Mouse (Mus musculus) kidney, postnatal 25 days (tissue): ENCODE data around the gene Stau1.
A peak's percentile ranks its signal among the peaks of the same experiment; 100 is the strongest.
"Not testable (repeated sequence)": the region's sequence is repeated elsewhere in the genome, so short reads cannot be mapped to it uniquely, and the experiment has no call there.

Experiments used
- DNase-seq, 2 experiments: peaks; one replicate each; pipeline ENCODE4 v3.0.0; 2021; ENCODE audit warnings: mixed read lengths in 2 of 2

Gene Stau1

GRCm38 (mm10) chr2:166995796-166996532 lies at the start of gene Stau1:
Stau1 (minus strand) TSS chr2:166996299.
- peak; percentile 97 to 99 for DNase-seq

DNA sequence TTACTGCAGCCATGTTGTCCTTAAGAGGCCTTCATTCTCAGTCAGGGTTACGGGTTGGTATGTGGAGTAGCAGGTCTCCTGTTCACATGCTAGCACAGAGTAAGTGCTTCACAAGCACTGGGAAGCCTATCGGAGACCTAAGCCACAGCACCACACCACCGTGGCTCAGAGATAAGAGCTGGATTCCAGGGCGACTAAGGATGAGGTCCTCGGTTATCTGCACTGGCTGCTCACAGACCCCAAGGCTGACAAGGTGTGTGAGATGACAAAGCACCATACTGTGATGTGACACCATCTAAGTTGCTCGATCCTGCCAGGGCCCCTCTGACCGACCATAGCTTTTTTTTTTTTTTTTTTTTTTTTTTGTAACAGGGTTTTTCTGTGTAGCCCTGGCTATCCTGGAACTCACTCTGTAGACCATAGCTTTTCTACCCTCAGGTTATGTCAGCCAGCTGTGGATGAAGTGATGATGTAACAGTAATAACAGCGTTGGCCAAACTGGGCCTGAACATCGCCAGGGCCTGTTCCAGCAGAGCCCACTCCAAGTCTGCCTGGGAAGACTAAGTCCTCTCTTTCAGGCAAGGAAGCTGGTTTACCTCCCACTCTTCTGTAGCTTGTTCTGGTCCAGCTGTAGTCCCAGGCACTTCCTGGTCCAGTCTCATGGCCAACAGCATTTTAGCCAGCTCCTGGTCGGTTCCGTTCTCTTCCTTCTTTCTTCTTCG lies 47.5 kb upstream of the Stau1 start:
- DNase-seq, result no peak

DNA sequence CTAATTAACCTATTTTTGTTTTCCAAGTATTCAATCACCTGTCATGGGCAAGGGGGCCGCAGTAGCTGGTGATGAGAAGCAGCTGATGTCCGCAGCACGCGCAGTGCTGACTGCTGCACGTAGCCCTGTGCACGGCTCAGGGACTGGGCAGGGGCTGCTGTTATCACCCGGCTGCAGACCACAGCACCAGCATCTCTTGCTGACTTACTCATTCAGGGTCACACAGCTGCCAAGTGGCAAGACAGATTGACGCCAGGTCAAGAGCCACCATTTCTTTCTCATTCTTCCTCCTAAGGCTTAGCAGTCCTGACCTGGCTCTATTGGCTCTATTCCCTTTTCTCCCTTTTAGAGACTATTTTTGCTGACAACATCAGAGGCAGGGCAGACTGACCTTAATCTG lies 43.3 kb upstream of the Stau1 start:
- DNase-seq, result no peak

DNA sequence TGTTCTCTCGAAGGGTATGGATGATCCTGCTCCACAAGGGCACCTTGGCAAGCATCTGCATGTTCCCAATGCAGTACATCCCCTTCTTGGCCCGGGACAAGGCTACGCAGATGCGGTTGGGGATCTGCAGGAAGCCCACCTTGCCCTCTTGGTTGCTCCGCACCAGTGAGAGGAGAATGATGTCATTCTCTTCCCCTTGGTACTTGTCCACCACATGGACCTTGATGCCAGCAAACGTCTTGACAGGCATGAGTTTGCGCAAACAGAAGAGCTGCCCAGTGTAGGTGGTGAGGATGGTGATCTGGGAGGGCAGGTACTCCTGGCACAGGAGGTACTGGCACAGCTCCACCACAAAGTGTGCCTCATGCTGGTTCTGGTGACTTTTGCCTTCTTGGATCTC lies 42.6 kb upstream of the Stau1 start:
- no peak for DNase-seq

- DNase-seq, result no peak
Measured at GRCm38 (mm10) chr2:167038297-167038696, 42.2 kb upstream of the Stau1 start.

DNA sequence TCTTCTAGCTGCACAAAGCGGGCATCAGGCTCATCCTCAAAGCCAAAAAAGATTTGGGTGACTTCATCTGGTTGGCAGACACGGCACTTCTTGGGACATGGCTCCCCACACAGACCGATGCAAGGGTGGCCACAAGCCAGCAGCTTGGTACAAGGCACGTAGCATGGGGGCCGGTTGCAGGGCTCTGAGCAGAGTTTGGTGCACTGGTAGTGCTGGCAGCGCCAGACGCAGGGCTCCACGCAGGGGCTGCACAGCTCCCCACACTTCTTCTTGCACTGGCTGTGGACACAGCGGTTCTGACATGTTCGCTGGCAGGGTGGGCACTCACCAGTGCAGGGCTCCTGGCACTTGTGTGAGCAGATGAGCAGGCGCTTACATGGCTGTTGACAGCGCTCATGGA lies 41.6 kb upstream of the Stau1 start:
- no peak for DNase-seq

GRCm38 (mm10) chr2:167030507-167030906 lies 34.4 kb upstream of the Stau1 start:
- no peak for DNase-seq

GRCm38 (mm10) chr2:167028553-167028952 lies 32.5 kb upstream of the Stau1 start:
- no peak for DNase-seq

DNA sequence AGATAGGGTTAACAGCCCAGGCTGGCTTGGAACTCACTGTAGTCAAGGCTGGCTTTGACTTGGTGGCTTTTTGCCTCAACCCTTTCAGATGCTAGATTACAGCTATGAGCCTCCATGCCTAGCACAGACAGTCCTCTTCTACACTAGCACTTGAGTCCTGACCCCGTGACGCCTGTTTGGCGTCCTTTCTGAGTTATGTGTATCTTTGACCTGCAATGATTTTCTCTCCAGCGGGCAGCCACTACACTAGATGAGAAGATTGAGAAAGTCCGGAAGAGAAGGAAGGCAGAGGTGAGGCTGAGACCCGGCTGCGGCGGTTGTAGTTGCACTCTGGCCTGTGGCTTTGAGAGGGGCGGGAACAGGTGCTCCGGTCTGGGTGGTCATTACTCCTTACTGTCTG lies 23.3 kb upstream of the Stau1 start:
- DNase-seq, result no peak

DNA sequence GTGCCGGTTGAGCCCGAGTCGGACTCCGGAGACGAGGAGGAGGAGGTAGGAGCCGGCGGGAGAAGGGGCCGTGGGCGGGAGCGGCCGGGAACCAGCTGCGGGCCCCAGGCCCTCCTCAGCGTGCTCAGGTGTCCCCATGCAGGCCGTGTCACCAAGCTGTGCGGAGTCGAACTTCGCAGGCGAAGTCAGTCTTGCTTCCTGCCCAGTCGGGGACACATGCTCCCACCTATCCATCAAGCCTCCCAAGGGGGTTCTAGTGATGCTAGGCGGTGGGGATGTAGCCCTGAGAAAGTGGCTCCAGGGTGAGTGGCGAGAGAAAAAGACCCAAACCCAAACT lies 19.3 kb upstream of the Stau1 start:
- DNase-seq, result no peak

DNA sequence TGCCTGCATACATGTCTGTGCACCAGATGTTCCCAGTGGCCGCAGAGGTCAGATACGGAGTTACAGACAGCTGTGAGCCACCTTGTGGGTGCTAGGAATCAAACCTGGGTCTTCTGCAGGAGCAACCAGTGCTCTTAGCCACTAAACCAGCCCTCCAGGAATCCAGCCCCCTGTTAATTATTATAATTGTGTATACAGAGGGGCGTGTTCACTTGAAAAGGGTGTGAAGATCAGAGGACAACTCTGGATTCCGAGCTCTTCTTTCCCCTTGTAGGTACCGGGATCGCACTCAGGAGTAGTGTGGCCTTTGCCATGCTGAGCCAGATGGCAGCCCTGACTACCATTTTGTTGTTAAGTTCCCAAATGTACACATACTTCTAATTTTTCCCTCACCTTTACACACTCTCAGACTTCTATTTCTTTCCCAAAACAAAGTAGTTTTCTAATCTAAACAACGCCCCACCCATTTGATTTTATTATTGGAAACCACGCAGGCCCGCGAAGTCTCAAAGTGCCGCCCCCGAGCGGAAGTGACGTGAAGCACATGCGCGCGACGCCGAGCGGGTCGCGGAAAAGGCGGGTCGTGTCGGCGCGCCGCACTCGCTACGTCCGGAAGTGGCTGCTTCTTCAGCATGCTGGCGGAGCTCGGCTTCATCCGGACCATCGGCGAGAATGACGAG lies 18.7 kb upstream of the Stau1 start, which contains the start of gene Ddx27:
Ddx27 (plus strand) TSS at position 492 of the 680 bp plus-strand sequence.
- peak; percentile 95 for DNase-seq

DNA sequence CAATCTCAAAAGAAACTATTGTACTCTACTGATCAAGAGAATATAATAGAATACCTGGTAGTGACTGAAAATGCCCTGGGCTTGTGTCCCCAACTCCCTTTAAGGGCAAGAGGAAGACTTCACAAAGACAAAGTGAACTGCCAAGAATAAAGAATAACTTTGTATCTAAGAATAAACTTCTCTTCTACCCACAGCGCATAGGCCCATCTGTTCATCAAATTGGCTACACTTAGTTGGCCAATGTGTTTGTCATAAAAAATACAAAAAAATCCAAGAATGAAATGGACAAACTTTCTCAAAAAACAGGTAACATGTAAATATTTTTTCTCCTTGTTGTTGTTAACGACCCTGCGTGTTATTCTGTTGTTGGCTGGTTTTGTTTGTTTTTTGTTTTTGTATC lies 14.4 kb upstream of the Stau1 start:
- DNase-seq, result no peak

GRCm38 (mm10) chr2:167009483-167009882 lies 13.4 kb upstream of the Stau1 start:
- DNase-seq, result no peak

GRCm38 (mm10) chr2:167007565-167007964 lies 11.5 kb upstream of the Stau1 start:
- not testable (repeated sequence) for DNase-seq

DNA sequence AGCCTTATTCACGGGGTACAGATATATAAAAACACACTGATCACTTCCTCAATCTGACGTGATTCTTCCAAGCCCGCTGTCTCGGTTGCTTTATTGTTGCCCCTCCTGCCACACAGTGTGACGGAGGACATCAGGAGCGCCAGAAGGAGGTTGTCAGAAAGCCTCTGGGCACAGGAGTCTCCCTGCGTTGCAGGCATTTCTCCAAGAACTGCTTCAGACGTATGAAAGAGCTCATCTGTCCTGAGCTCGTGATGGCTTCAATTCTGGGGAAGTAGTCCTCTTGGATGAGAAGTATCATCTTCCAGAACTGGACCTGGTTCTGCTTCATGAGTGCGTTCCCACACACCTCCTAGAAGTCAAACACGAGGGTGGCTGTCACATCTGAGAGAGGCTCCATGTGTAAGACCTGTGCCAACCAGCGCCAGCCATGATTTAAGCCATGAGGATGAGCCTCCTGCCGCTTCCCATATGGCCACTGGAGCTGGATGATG lies 10.9 kb upstream of the Stau1 start:
- DNase-seq, result no peak

GRCm38 (mm10) chr2:167006355-167006754 lies 10.3 kb upstream of the Stau1 start:
- DNase-seq, result no peak

GRCm38 (mm10) chr2:167004099-167004854 lies 8.2 kb upstream of the Stau1 start:
- peak; percentile 56 to 85 for DNase-seq

DNA sequence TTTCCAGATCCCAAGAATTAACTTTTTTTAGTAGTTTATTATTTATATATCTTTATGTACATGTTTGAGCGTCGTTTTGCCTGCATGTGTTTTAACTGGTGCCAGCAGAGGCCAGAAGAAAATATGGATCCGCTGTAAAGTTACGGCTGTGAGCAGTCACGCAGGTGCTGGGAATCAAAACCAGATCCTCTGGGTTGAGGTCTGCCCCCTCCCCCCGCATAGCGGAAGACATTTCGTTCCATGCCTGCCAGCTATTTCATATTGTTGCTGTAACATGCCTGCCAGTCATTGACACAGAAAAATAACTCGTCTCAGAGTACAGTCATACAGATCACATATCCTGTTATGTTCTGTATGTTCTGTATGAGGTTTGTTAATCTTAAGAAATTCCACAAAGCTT lies 5.4 kb upstream of the Stau1 start:
- DNase-seq, result no peak

- no peak for DNase-seq
Measured at GRCm38 (mm10) chr2:166996533-166996894, 415 bp upstream of the Stau1 start.

DNA sequence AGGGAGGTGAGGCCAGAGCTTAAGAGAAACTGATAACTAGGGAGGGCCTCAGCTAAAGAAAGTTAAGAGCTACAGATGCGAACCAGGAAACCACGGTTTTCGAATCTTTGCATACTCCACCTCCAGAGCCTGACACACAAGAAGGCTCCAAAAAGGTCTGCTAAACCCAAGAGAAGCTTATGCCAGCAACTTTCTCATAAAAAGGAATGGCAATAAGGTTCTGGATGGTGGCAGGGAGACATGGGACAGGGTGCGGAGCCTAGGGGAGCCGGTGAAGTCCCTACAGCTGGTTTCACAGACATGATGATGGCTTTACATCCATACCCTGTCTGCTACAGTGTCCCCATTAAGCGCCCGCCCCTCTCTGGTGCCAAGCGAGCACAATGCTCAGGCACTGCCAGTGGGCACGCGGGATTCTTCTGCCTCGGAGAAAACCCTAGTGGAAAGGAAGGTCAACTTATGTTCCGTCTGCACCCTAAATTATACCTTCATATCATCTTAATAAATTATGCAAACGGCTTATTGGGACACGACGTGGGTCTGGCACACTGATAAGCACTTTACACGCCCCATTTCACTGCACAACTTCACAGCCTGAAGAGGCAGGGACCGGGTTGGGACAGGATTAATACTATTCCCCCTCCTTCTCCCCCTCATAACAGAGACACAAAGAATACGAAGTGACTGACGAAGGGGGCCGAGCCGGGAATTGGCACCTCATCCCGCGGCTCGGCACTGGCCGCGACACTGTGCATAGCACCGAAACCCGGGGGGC lies 891 bp downstream of the Stau1 start:
- DNase-seq, result no peak

DNA sequence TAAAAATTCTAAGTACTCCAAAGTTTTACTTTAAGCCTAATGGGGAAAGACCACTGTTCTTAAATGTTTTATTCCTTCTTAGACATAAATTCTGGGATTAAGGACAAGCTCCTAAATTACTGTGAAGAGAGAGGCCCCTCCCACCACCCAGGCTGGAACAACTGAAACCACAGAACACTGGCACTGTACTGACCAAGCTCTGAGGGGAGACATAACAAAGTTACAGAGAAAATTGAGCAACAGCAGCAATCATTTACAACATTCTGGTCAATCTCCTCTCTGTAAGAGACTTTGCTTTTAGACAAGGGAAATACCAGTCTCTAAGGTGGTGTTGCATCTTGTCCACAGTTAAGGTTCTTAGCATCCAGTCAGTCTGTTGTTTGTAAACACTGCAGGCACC lies 4.2 kb downstream of the Stau1 start:
- peak; percentile 20 to 45 for DNase-seq

DNA sequence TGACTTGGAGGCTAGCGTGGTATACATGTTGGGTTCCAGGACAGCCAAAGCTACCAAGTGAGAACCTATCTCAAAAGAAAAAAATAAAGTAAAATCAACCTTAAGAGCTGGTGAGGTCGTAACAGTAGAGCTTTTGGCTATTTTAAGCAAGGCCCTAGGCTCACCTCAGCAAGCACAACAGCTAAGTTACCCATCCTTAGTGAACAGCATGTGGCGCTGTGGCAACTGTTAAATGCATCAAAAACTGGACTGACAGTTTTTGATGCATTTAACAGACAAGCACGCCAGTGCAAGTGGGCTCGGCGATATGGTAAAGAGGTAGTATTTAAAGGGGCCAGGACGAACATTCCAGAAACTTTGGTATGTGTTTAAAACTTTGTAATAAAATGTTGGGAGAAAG lies 5.2 kb downstream of the Stau1 start:
- no peak for DNase-seq
